Comparison of ENCODE assay signal across 9 mouse cellular contexts in genomic region chr7:91431594-91432240, GRCm38 (mm10).
DNase-seq lines count a peak whose midpoint lies in the region; ATAC-seq and TF ChIP-seq lines count a peak whose summit lies in the region.
"Had no signal": no experiment of that assay in that cellular context is flagged by ENCODE, and none has a peak within 500 bp of the region (broad histone marks: within the 10 kb centered on the region; RNA-seq: fewer than 3 reads in every experiment).

No protein-coding gene starts in this region.

- no peaks in the 10 kb centered on the region for H3K36me3 ChIP-seq in hindbrain, embryonic 11.5 days (ENCODE audit: control insufficient read depth, insufficient read depth, low read length)
- no peaks in the 10 kb centered on the region for H3K36me3 ChIP-seq in neural tube, embryonic 11.5 days (ENCODE audit: control insufficient read depth, insufficient read depth, low read length)

- H3K9ac ChIP-seq in hindbrain, embryonic 11.5 days (ENCODE audit: low read depth, low read length), result no peak overlapping the region
- H3K9ac ChIP-seq in neural tube, embryonic 11.5 days (ENCODE audit: low read length), result no peak overlapping the region

- TF ChIP-seq CTCF in left cerebral cortex, adult 2 months (IDR thresholded peaks at IDR 0.05), result peak; percentile 98

- H3K9me3 ChIP-seq in hindbrain, embryonic 11.5 days (ENCODE audit: control insufficient read depth, low read length), result no peaks in the 10 kb centered on the region
- H3K9me3 ChIP-seq in neural tube, embryonic 11.5 days (ENCODE audit: control insufficient read depth, low read length), result no peaks in the 10 kb centered on the region

- peak; percentile 46 for ATAC-seq in activated CD4-positive, CD25-positive, alpha-beta regulatory T cell, adult 4 months
- peak; percentile 84 for ATAC-seq in common myeloid progenitor, adult 5-6 weeks (replicated peaks; ENCODE audit: low read depth, poor library complexity, severe bottlenecking)
- peak; percentile 39; the same call in 1 of the 2 replicates for ATAC-seq in hindbrain, embryonic 11.5 days (ENCODE audit: low FRiP score)
- ATAC-seq in neural tube, embryonic 11.5 days (ENCODE audit: insufficient read depth, low FRiP score, low TSS enrichment), result peak; percentile 32; the same call in 1 of the 2 replicates

- intact Hi-C loops in left cerebral cortex, adult 2 months (cut with DNase I), result loop anchor here (2.0 to 10.0 kb wide), 5 partner anchors 169 to 919 kb away; no protein-coding TSS in a partner anchor
- intact Hi-C loops in left cerebral cortex, postnatal 4 days (cut with DNase I), result loop anchor here (5.0 kb wide), 2 partner anchors 339 to 919 kb away; no protein-coding TSS in a partner anchor

- no peaks in the 10 kb centered on the region for H3K27me3 ChIP-seq in hindbrain, embryonic 11.5 days (ENCODE audit: control insufficient read depth, insufficient read depth, low read length)
- no peaks in the 10 kb centered on the region for H3K27me3 ChIP-seq in neural tube, embryonic 11.5 days (ENCODE audit: control insufficient read depth, insufficient read depth, low read length)

- peak overlapping the region; percentile 27 for H3K4me3 ChIP-seq in left cerebral cortex, adult 2 months
- H3K4me3 ChIP-seq in hindbrain, embryonic 11.5 days (ENCODE audit: low read depth, low read length), result no peak overlapping the region
- no peak overlapping the region for H3K4me3 ChIP-seq in neural tube, embryonic 11.5 days (ENCODE audit: low read depth, low read length)
- H3K4me3 ChIP-seq: erythroblast, embryonic 14.5 days had no signal

- H3K27ac ChIP-seq in left cerebral cortex, adult 2 months, result peak overlapping the region; percentile 37; the same call in 1 of the 2 replicates
- H3K27ac ChIP-seq in hindbrain, embryonic 11.5 days (ENCODE audit: low read depth, low read length), result no peak overlapping the region
- no peak overlapping the region for H3K27ac ChIP-seq in neural tube, embryonic 11.5 days (ENCODE audit: low read depth, low read length)

- no peak overlapping the region for H3K4me2 ChIP-seq in hindbrain, embryonic 11.5 days (replicated peaks; ENCODE audit: low read depth, low read length)
- no peak overlapping the region for H3K4me2 ChIP-seq in neural tube, embryonic 11.5 days (ENCODE audit: low read depth)

- peak; percentile 59 to 68 for DNase-seq in left cerebral cortex, adult 2 months (ENCODE audit: extremely low spot score in 1 of 2, low spot score in 2 of 2)
- no peak for DNase-seq in left cerebral cortex, adult 8-10 months (ENCODE audit: low spot score in 2 of 2)
- peak; percentile 71 for DNase-seq in hindbrain, embryonic 11.5 days (ENCODE audit: low spot score)
- peak; percentile 45 for DNase-seq in left cerebral cortex, postnatal 4 days
- peak; percentile 64 for DNase-seq in neural tube, embryonic 11.5 days (ENCODE audit: low spot score)
- DNase-seq in thymus, postnatal 4 days, result peak; percentile 35

- H3K4me1 ChIP-seq in hindbrain, embryonic 11.5 days (replicated peaks; ENCODE audit: control insufficient read depth, insufficient read depth, low read length), result no peaks in the 10 kb centered on the region
- no peaks in the 10 kb centered on the region for H3K4me1 ChIP-seq in neural tube, embryonic 11.5 days (ENCODE audit: control insufficient read depth, insufficient read depth, low read length)

- WGBS in hindbrain, embryonic 11.5 days, result 43% methylated on average over 11 of the region's 11 CpGs
- 46% methylated on average over 11 of the region's 11 CpGs for WGBS in neural tube, embryonic 11.5 days

Comparison
In these comparisons a context has a peak if more than half of its experiments do, and no peak if none do; other contexts are left out.
1. DNase-seq: peak in left cerebral cortex, adult 2 months (2 of 2), hindbrain, embryonic 11.5 days (single experiment), left cerebral cortex, postnatal 4 days (single experiment), neural tube, embryonic 11.5 days (single experiment) and thymus, postnatal 4 days (single experiment); none in left cerebral cortex, adult 8-10 months (0 of 2).
2. ATAC-seq: peak in every context shown above with its lines; median percentile 84 in common myeloid progenitor, adult 5-6 weeks; 46 in activated CD4-positive, CD25-positive, alpha-beta regulatory T cell, adult 4 months; 39 in hindbrain, embryonic 11.5 days; 32 in neural tube, embryonic 11.5 days.